Mouse (Mus musculus) embryonic facial prominence, embryonic 11.5 days (tissue): ENCODE data around the gene 2310039H08Rik. TPM values are rescaled to one million over a fixed set of nuclear protein-coding genes. Genes with fewer than 3 reads are reported as not detected.
A peak's percentile ranks its signal among the peaks of the same experiment; 100 is the strongest.

Source experiments
- ATAC-seq: fragments of 200-750 bp; cut with Nextera tagmentation; replicated peaks from 2 replicates; pipeline ENCODE4 v1.8.0; 2017; ENCODE audit warnings: low read depth; ENCODE audit not compliant: insufficient number of reproducible peaks, low FRiP score, low TSS enrichment
- DNase-seq: peaks from one replicate; pipeline ENCODE4 v3.0.0-alpha.2; 2015; ENCODE audit warnings: low spot score
- H3K27ac ChIP-seq: fragments of 300-500 bp; sonication (generic); replicated peaks from 2 replicates; pipeline ENCODE4 v1.5.1; 2014; ENCODE audit warnings: mild to moderate bottlenecking, low read depth, low read length, control low read depth
- H3K27me3 ChIP-seq: fragments of 300-500 bp; sonication (generic); 2 replicates; pipeline ENCODE4 v1.6.1; 2014; ENCODE audit warnings: mild to moderate bottlenecking, low read length, moderate library complexity, mixed read lengths; ENCODE audit not compliant: control insufficient read depth, insufficient read depth
- H3K36me3 ChIP-seq: fragments of 300-500 bp; sonication (generic); replicated peaks from 2 replicates; pipeline ENCODE4 v1.6.1; 2014; ENCODE audit warnings: low read depth, mild to moderate bottlenecking, low read length, moderate library complexity, mixed read lengths; ENCODE audit not compliant: control insufficient read depth, insufficient read depth
- H3K4me1 ChIP-seq: fragments of 300-500 bp; sonication (generic); 2 replicates; pipeline ENCODE4 v1.6.1; 2014; ENCODE audit warnings: low read length, mixed read lengths; ENCODE audit not compliant: control insufficient read depth, insufficient read depth
- H3K4me2 ChIP-seq: fragments of 300-500 bp; sonication (generic); 2 replicates; pipeline ENCODE4 v1.6.1; 2014; ENCODE audit warnings: low read depth, mild to moderate bottlenecking, control low read depth, low read length, moderate library complexity
- H3K4me3 ChIP-seq: fragments of 300-500 bp; sonication (generic); 2 replicates; pipeline ENCODE4 v1.5.1; 2014; ENCODE audit warnings: low read depth, low read length, control low read depth
- H3K9ac ChIP-seq: fragments of 300-500 bp; sonication (generic); replicated peaks from 2 replicates; pipeline ENCODE4 v1.6.1; 2014; ENCODE audit warnings: mild to moderate bottlenecking, control low read depth, low read length
- H3K9me3 ChIP-seq: fragments of 300-500 bp; sonication (generic); replicated peaks from 2 replicates; pipeline ENCODE4 v1.6.1; 2016; ENCODE audit warnings: mild to moderate bottlenecking, low read length, inconsistent platforms, mixed read lengths; ENCODE audit not compliant: control insufficient read depth
- WGBS: fragments of 180-500 bp; shearing (Covaris S2); extraction: QIAGEN DNeasy Blood & Tissue Kit; methylation state at CpG from one replicate; pipeline ENCODE4 v1.1.7; 2014; 5-methylcytosine and 5-hydroxymethylcytosine counted together
- polyA plus RNA-seq: library from polyadenylated mRNA; unstranded; fragments of >200 nt; fragmentation: Nextera tagmentation; extraction: Ambion mirVana; gene quantifications from 2 replicates; pipeline ENCODE4 v1.2.1, GENCODE M21; 2014

Gene 2310039H08Rik
- polyA plus RNA-seq, result 54.1 and 56.0 TPM in 2 replicates

DNA sequence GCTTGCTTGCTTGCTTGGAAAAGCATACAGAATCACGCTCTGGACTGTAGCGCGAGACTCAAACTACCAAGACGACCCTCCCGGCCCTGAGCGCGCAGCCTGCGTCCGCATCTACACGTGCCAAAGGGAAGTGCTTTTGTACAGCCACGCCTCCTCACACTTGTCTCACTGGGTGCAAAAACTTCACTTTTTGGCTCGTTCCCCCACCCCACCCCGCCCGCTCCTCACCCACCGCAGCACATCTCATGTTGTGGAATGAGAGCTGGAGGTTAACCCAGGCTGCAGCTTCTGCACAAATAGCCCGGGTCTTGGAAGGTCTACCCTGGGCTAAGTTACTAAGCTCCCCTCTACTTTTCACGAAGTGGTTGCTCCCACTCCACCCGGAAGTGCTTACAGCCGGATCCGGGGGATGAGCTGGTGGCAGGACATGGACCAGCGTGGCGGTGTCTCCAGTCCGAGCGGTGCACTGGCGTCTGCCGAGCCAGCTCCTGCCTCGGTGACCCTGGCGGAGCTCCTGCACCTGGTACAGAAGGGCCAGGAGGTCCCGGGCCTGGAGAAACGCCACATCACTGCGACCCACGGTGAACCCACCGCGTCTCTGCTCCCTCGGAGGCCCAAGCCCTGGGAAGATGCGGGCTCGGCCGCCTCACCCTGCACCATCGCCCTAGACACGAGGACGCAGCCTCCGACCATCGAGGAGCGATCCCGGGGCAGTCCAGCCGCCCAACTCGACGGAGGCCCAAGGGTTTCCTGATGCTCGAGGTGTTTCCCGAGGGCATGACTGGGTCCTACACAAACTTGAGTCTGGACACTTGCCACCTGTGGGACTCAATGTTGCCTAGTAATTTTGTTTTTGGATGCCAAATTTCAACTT lies at the start of gene 2310039H08Rik:
Gene 2310039H08Rik, plus strand, starts transcription at position 232 of the 874 bp plus-strand sequence.
- DNase-seq (peak; percentile 91), ATAC-seq (peak; percentile 91)
- Histone ChIP-seq H3K9ac (peak within 1 kb of the TSS; percentile 86), H3K4me1 (no peaks in the 10 kb centered on the region; the same call in 1 of the 2 replicates), H3K4me3 (peak within 1 kb of the TSS; percentile 84), H3K27ac (peak within 1 kb of the TSS; percentile 52), H3K27me3 (no peaks in the 10 kb centered on the region), H3K9me3 (no peaks in the 10 kb centered on the region), H3K36me3 (peaks cover 6% of the 10 kb centered on the region), H3K4me2 (peak within 1 kb of the TSS; percentile 93)
- WGBS, result under 1% methylated on average over 50 of the region's 50 CpGs

DNA sequence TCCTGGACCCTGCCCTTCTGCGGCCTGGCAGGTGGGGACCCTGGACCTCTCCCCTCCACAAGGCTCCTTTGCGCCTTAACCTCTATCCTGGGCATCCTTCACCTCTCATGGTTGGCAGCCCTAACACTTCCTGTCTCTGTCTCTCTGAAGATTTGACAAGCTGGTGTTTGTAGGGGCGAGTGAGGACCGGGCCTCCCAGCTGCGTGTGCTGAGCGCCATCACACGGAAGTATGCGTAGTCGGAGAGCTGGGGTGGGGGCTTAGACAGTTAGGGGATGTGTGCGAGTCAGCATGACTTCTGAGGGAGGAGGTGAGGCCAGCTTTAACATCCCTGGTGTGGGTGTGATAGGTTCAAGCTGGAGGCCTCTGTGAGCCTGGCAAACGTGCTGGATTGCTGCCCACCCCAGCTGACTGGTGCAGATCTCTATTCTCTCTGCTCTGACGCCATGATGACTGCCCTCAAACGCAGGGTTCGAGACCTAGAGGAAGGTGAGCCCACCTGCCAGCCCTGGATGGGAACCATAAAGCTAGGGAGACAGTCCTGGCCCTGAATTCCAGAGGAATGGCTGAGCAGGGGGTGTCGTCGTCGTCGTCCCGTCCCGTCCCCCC lies 47.9 kb upstream of the 2310039H08Rik start:
- peaks cover 6% of the 10 kb centered on the region for H3K27me3 ChIP-seq
- no peak overlapping the region for H3K4me2 ChIP-seq
- DNase-seq, result no peak
- H3K9ac ChIP-seq, result no peak overlapping the region
- no peaks in the 10 kb centered on the region for H3K36me3 ChIP-seq
- H3K4me1 ChIP-seq, result no peaks in the 10 kb centered on the region
- no peak overlapping the region for H3K27ac ChIP-seq
- no peak overlapping the region for H3K4me3 ChIP-seq
- H3K9me3 ChIP-seq, result no peaks in the 10 kb centered on the region
- ATAC-seq, result no peak
- 84% methylated on average over 16 of the region's 20 CpGs for WGBS

DNA sequence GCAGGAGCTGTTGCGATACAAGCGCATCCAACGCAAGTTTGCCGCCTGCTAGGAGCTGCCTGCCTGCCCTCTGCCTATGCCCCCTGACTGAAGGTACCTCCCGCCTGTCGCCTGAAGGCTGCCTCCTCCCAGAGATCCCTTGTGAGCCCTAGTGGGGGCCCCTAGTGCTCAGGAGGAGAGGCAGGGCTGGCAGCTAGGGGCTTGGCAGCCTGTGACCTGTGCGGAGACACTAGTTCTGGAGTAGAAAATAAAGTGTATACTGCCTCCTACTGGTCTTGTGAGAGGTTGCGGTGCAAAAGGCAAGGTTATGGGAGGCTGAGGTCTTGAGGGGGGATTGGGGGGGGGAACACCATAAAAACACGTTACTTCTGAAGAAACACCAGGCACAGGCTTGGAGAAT lies 47.2 kb upstream of the 2310039H08Rik start:
- H3K9ac ChIP-seq, result no peak overlapping the region; the same call in 1 of the 2 replicates
- DNase-seq (peak; percentile 64), ATAC-seq (no peak)
- WGBS, result 53% methylated on average over 9 of the region's 9 CpGs
- H3K4me3 ChIP-seq, result no peak overlapping the region
- no peak overlapping the region for H3K4me2 ChIP-seq
- H3K27ac ChIP-seq, result no peak overlapping the region
- H3K36me3 ChIP-seq, result no peaks in the 10 kb centered on the region
- H3K9me3 ChIP-seq, result no peaks in the 10 kb centered on the region
- H3K27me3 ChIP-seq, result peaks cover 6% of the 10 kb centered on the region
- no peaks in the 10 kb centered on the region for H3K4me1 ChIP-seq

DNA sequence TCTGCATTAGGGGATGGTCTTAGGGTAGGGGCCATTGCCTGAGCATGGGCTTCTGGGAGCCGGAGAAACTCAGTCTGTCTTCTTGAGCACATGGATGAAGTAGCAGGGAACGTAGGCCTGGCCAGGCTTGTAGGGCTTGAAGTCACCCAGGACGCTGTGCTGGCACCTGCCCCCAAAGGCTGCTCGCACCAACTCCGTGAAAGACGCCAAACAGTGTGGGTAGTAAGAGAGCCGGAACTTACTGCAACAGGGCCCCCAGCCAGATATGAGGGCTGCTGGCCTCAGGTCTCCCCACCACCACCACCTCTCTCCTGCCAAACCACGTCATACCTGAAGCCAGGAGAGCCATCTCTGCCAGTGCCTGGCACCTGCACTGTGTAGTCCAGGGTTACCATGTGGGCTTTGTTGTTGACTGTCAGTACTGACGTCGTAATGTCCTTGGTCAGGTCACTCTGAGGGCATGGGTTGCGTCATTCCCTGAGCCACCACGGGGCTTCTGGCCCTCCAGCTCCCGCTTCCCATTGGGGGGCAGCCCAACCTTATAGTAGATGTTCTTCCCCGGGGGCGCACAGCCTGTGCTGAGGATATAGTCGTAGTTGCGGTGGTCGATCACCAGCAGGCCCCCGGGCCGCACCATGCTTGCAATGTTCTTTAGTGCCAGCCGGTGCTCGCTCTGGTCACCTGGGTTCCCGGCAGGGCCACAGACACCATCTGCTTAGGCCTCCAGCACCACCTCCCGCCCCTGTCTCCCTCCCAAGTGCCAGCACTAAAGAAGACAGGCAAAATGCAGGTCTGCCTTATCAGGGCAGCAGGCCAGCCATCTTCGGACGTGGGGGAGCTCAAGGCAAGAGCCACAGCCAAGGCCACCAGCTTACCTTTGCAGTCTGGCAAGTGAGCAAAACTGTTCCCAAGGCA lies 46.4 kb upstream of the 2310039H08Rik start:
- Histone ChIP-seq H3K4me1 (no peaks in the 10 kb centered on the region), H3K4me2 (no peak overlapping the region), H3K4me3 (no peak overlapping the region), H3K36me3 (no peaks in the 10 kb centered on the region), H3K9me3 (no peaks in the 10 kb centered on the region), H3K27me3 (peaks cover 6% of the 10 kb centered on the region), H3K27ac (no peak overlapping the region), H3K9ac (no peak overlapping the region)
- ATAC-seq, result no peak
- DNase-seq, result no peak
- 92% methylated on average over 26 of the region's 26 CpGs for WGBS

DNA sequence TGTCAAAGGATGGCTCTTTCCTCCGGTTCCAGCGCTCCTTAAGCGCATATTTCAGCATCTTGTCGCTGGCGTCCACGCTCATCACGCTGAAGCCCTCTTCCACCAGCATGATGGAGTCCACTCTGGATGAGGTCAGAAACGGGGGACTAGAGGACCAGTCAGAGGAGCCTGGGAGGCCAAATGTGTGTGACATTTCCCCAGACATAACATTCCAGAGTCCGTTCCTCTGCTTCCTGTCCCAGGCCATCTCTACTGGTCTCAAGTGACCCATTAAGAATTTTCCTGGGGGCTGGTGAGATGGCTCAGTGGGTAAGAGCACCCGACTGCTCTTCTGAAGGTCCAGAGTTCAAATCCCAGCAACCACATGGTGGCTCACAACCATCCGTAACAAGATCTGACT lies 45.2 kb upstream of the 2310039H08Rik start:
- Histone ChIP-seq H3K4me3 (no peak overlapping the region), H3K4me2 (no peak overlapping the region), H3K27ac (no peak overlapping the region), H3K4me1 (no peaks in the 10 kb centered on the region), H3K36me3 (no peaks in the 10 kb centered on the region), H3K9me3 (no peaks in the 10 kb centered on the region), H3K9ac (no peak overlapping the region), H3K27me3 (peaks cover 6% of the 10 kb centered on the region)
- ATAC-seq (no peak), DNase-seq (no peak)
- 85% methylated on average over 11 of the region's 11 CpGs for WGBS

DNA sequence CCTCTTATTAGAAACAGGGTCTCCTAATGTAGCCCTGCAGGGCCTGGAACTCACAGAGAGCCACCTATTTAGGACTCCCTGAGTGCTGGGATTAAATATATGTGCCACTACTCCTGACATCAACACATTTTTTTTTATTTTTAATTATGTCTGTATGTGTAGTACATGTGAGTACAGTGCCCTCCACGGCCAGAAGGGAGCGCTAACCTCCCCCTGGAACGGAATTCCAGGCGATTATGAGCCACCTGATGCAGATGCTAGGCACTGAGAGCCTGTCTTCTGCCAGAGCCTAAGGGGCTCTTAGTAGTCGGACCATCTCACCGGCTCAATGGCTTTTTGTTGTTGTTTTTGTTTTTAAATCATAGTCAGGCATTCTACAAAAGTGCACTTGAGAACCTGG lies 44.4 kb upstream of the 2310039H08Rik start:
- peak; percentile 35 for DNase-seq
- Histone ChIP-seq H3K4me1 (no peaks in the 10 kb centered on the region), H3K36me3 (no peaks in the 10 kb centered on the region), H3K4me2 (no peak overlapping the region), H3K27me3 (peaks cover 6% of the 10 kb centered on the region), H3K27ac (no peak overlapping the region), H3K4me3 (no peak overlapping the region), H3K9ac (no peak overlapping the region), H3K9me3 (no peaks in the 10 kb centered on the region)
- no peak for ATAC-seq
- WGBS, result 33% methylated on average over 6 of the region's 6 CpGs

DNA sequence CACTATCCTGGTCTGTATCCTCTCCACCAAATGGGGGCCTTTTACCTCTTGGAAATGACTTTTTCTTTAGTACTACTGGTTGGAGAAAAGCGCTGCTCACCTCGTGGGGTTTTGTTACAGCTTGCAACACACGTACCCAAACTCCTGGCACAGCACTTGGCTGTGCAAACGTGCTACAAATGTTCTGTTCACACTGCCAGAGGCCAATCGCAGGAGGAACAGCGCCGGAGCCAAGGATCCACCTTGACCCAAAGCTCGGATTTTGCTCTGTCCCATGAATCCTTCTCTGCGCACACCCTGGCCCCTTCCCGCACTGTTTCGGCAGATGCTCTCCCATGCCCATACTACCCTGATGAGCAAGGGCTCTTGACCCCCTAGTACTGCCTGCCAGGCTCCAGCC lies 43.9 kb upstream of the 2310039H08Rik start:
- peaks cover 6% of the 10 kb centered on the region for H3K27me3 ChIP-seq
- ATAC-seq, result no peak
- H3K36me3 ChIP-seq, result no peaks in the 10 kb centered on the region
- 39% methylated on average over 11 of the region's 11 CpGs for WGBS
- H3K4me3 ChIP-seq, result no peak overlapping the region
- 0 out of 2 replicates have a peak overlapping the region, but pooled peaks have one; percentile 8 for H3K4me2 ChIP-seq
- DNase-seq, result no peak
- H3K9ac ChIP-seq, result no peak overlapping the region
- H3K9me3 ChIP-seq, result no peaks in the 10 kb centered on the region
- H3K27ac ChIP-seq, result no peak overlapping the region
- H3K4me1 ChIP-seq, result no peaks in the 10 kb centered on the region
